Mouse (Mus musculus) erythroblast, embryonic 14.5 days (primary cell): ENCODE measurements around the gene Hes5.

Experiments used
- GATA1 ChIP-seq: IDR thresholded peaks from 2 replicates; pipeline ENCODE4 v1.6.1; 2012; ENCODE audit warnings: low read length, inconsistent platforms, mixed read lengths
- TAL1 ChIP-seq: IDR thresholded peaks from 3 replicates; pipeline ENCODE4 v1.6.1; 2012; ENCODE audit warnings: low read length, inconsistent platforms, mixed read lengths

GRCm38 (mm10) chr4:155009216-155009615, 48.5 kb downstream of the Hes5 start:
- no peak for TF ChIP-seq GATA1
- TF ChIP-seq TAL1: no peak
